Mouse (Mus musculus) heart, embryonic 11.5 days (tissue): ENCODE data around the gene Atad5. TPM values are rescaled to one million over a fixed set of nuclear protein-coding genes. Genes with fewer than 3 reads are reported as not detected.

Experiments
- ATAC-seq: fragments of 200-750 bp; cut with Nextera tagmentation; replicated peaks from 2 replicates; pipeline ENCODE4 v1.8.0; 2017; ENCODE audit warnings: moderate library complexity; ENCODE audit not compliant: insufficient number of reproducible peaks, low FRiP score, low TSS enrichment
- H3K27ac ChIP-seq: fragments of 300-500 bp; sonication (generic); 2 replicates; pipeline ENCODE4 v1.5.1; 2014; ENCODE audit warnings: mild to moderate bottlenecking, low read depth, low read length
- H3K27me3 ChIP-seq: fragments of 300-500 bp; sonication (generic); 2 replicates; pipeline ENCODE4 v1.6.1; 2014; ENCODE audit warnings: mild to moderate bottlenecking, low read length, mixed read lengths; ENCODE audit not compliant: control insufficient read depth, insufficient read depth
- H3K36me3 ChIP-seq: fragments of 300-500 bp; sonication (generic); 2 replicates; pipeline ENCODE4 v1.6.1; 2014; ENCODE audit warnings: mild to moderate bottlenecking, low read length, moderate library complexity, mixed read lengths; ENCODE audit not compliant: control insufficient read depth, insufficient read depth
- H3K4me1 ChIP-seq: fragments of 300-500 bp; sonication (generic); 2 replicates; pipeline ENCODE4 v1.6.1; 2014; ENCODE audit warnings: low read length; ENCODE audit not compliant: control insufficient read depth, insufficient read depth
- H3K4me2 ChIP-seq: fragments of 300-500 bp; sonication (generic); 2 replicates; pipeline ENCODE4 v1.6.1; 2014; ENCODE audit warnings: mild to moderate bottlenecking, moderate library complexity
- H3K4me3 ChIP-seq: fragments of 300-500 bp; sonication (generic); 2 replicates; pipeline ENCODE4 v1.5.1; 2014; ENCODE audit warnings: low read depth, low read length
- H3K9ac ChIP-seq: fragments of 300-500 bp; sonication (generic); 2 replicates; pipeline ENCODE4 v1.6.1; 2014; ENCODE audit warnings: mild to moderate bottlenecking, low read depth, low read length, moderate library complexity
- H3K9me3 ChIP-seq: fragments of 300-500 bp; sonication (generic); replicated peaks from 2 replicates; pipeline ENCODE4 v1.6.1; 2016; ENCODE audit warnings: low read length; ENCODE audit not compliant: control insufficient read depth
- WGBS: fragments of 180-500 bp; shearing (Covaris S2); extraction: QIAGEN DNeasy Blood & Tissue Kit; methylation state at CpG from one replicate; pipeline ENCODE4 v1.1.7; 2014; ENCODE audit not compliant: insufficient replicate concordance; 5-methylcytosine and 5-hydroxymethylcytosine counted together
- polyA plus RNA-seq: library from polyadenylated mRNA; unstranded; fragments of >200 nt; fragmentation: Nextera tagmentation; extraction: Ambion mirVana; gene quantifications from 2 replicates; pipeline ENCODE4 v1.2.1, GENCODE M21; 2014

Gene Atad5
- polyA plus RNA-seq, 1 experiment from 2014 or later, result 8.9 TPM

- Histone ChIP-seq H3K27ac (no peak overlapping the region), H3K4me2 (0 out of 2 replicates have a peak overlapping the region, but pooled peaks have one; percentile 3), H3K9me3 (no peaks in the 10 kb centered on the region), H3K27me3 (no peaks in the 10 kb centered on the region), H3K36me3 (peaks cover 3% of the 10 kb centered on the region), H3K9ac (no peak overlapping the region), H3K4me3 (no peak overlapping the region), H3K4me1 (peaks cover 7% of the 10 kb centered on the region; the same call in 1 of the 2 replicates)
- no peak for ATAC-seq
- WGBS, result 64% methylated on average over 13 of the region's 14 CpGs
These were observed 11.2 kb upstream of the Atad5 start for GRCm38 (mm10) chr11:80077784-80078545.

GRCm38 (mm10) chr11:80078831-80079230, 10.4 kb upstream of the Atad5 start:
- Histone ChIP-seq H3K9ac (no peak overlapping the region), H3K27ac (no peak overlapping the region), H3K36me3 (peaks cover 3% of the 10 kb centered on the region), H3K9me3 (0 out of 2 replicates have a peak, but pooled peaks cover 3% of the 10 kb centered on the region), H3K4me1 (peaks cover 7% of the 10 kb centered on the region; the same call in 1 of the 2 replicates), H3K27me3 (no peaks in the 10 kb centered on the region), H3K4me2 (no peak overlapping the region), H3K4me3 (no peak overlapping the region)
- WGBS, result 59% methylated on average over 1 of the region's 1 CpGs
- no peak for ATAC-seq

- no peaks in the 10 kb centered on the region for H3K36me3 ChIP-seq
- peaks cover 7% of the 10 kb centered on the region; the same call in 1 of the 2 replicates for H3K4me1 ChIP-seq
- H3K4me3 ChIP-seq, result peak overlapping the region; percentile 95
- no peaks in the 10 kb centered on the region for H3K27me3 ChIP-seq
- H3K9me3 ChIP-seq, result 0 out of 2 replicates have a peak, but pooled peaks cover 3% of the 10 kb centered on the region
- peak overlapping the region; percentile 75 for H3K4me2 ChIP-seq
- peak overlapping the region; percentile 97 for H3K9ac ChIP-seq
- 28% methylated on average over 6 of the region's 6 CpGs for WGBS
- H3K27ac ChIP-seq, result peak overlapping the region; percentile 100
- no peak for ATAC-seq
These were observed 9.4 kb upstream of the Atad5 start for GRCm38 (mm10) chr11:80079751-80080150.

- Histone ChIP-seq H3K4me2 (peak overlapping the region; percentile 75), H3K9me3 (0 out of 2 replicates have a peak, but pooled peaks cover 3% of the 10 kb centered on the region), H3K4me1 (peaks cover 7% of the 10 kb centered on the region; the same call in 1 of the 2 replicates), H3K9ac (peak overlapping the region; percentile 97), H3K36me3 (no peaks in the 10 kb centered on the region), H3K27ac (peak overlapping the region; percentile 100), H3K27me3 (no peaks in the 10 kb centered on the region), H3K4me3 (peak overlapping the region; percentile 95)
- 1% methylated on average over 32 of the region's 32 CpGs for WGBS
- no peak; the same call in 1 of the 2 replicates for ATAC-seq
These were observed 8.8 kb upstream of the Atad5 start for GRCm38 (mm10) chr11:80080381-80080825.

GRCm38 (mm10) chr11:80080826-80081728, 8.1 kb upstream of the Atad5 start, which contains the start of gene Crlf3:
Gene Crlf3, minus strand, starts transcription at chr11:80080991.
- WGBS, result 3% methylated on average over 55 of the region's 55 CpGs
- peak within 1 kb of the TSS; percentile 75 for H3K4me2 ChIP-seq
- H3K27ac ChIP-seq, result peak within 1 kb of the TSS; percentile 100

GRCm38 (mm10) chr11:80081786-80082319, 7.3 kb upstream of the Atad5 start:
- peak overlapping the region; percentile 95; the same call in 1 of the 2 replicates for H3K4me3 ChIP-seq
- H3K36me3 ChIP-seq, result no peaks in the 10 kb centered on the region
- H3K27ac ChIP-seq, result peak overlapping the region; percentile 100
- H3K4me1 ChIP-seq, result peaks cover 7% of the 10 kb centered on the region; the same call in 1 of the 2 replicates
- no peak for ATAC-seq
- 62% methylated on average over 7 of the region's 7 CpGs for WGBS
- peak overlapping the region; percentile 30 for H3K9ac ChIP-seq
- H3K4me2 ChIP-seq, result peak overlapping the region; percentile 75
- no peaks in the 10 kb centered on the region for H3K27me3 ChIP-seq
- H3K9me3 ChIP-seq, result 0 out of 2 replicates have a peak, but pooled peaks cover 3% of the 10 kb centered on the region

More at GRCm38 (mm10) chr11:80080826-80081728, 8.1 kb upstream of the Atad5 start, which contains the start of gene Crlf3:
- Histone ChIP-seq H3K9ac (peak within 1 kb of the TSS; percentile 97), H3K9me3 (0 out of 2 replicates have a peak, but pooled peaks cover 3% of the 10 kb centered on the region), H3K4me3 (peak within 1 kb of the TSS; percentile 95), H3K36me3 (no peaks in the 10 kb centered on the region), H3K27me3 (no peaks in the 10 kb centered on the region), H3K4me1 (peaks cover 7% of the 10 kb centered on the region; the same call in 1 of the 2 replicates)
- ATAC-seq, result peak; percentile 91

GRCm38 (mm10) chr11:80085356-80086055, 3.7 kb upstream of the Atad5 start:
- Histone ChIP-seq H3K4me1 (peaks cover 7% of the 10 kb centered on the region; the same call in 1 of the 2 replicates), H3K27ac (no peak overlapping the region), H3K36me3 (no peaks in the 10 kb centered on the region), H3K4me3 (no peak overlapping the region), H3K9me3 (0 out of 2 replicates have a peak, but pooled peaks cover 3% of the 10 kb centered on the region), H3K9ac (no peak overlapping the region), H3K4me2 (no peak overlapping the region), H3K27me3 (no peaks in the 10 kb centered on the region)
- 60% methylated on average over 6 of the region's 6 CpGs for WGBS
- ATAC-seq, result no peak
